Mouse (Mus musculus): ENCODE results near the gene Nup133.

DNA sequence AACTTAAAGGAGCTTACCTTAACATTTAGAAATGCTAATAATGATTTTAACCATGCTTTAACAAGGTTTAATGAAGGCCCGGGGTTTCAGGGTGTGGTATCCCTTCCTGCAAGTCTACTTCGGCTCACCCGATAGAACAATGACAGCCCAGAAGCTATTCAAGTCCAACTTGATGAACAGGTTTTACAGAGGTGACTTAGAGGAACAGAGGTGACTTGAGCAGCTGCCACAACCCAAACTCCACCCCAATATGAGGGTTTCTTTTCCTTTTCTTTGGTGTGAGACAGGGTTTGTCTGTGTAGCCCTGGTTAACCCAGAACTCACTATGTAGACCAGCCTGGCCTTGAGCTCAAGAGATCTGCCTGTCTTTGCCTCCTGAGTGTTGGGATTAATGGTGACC is 44.9 kb upstream of the Nup133 start:
- no peak for TF ChIP-seq POLR2A (IDR thresholded peaks at IDR 0.05; ENCODE audit: extremely low read depth, insufficient read depth, low read length)
- TF ChIP-seq CTCF (IDR thresholded peaks at IDR 0.05; ENCODE audit: extremely low read depth, insufficient read depth, low read length), result no peak
